In the genomic region with DNA sequence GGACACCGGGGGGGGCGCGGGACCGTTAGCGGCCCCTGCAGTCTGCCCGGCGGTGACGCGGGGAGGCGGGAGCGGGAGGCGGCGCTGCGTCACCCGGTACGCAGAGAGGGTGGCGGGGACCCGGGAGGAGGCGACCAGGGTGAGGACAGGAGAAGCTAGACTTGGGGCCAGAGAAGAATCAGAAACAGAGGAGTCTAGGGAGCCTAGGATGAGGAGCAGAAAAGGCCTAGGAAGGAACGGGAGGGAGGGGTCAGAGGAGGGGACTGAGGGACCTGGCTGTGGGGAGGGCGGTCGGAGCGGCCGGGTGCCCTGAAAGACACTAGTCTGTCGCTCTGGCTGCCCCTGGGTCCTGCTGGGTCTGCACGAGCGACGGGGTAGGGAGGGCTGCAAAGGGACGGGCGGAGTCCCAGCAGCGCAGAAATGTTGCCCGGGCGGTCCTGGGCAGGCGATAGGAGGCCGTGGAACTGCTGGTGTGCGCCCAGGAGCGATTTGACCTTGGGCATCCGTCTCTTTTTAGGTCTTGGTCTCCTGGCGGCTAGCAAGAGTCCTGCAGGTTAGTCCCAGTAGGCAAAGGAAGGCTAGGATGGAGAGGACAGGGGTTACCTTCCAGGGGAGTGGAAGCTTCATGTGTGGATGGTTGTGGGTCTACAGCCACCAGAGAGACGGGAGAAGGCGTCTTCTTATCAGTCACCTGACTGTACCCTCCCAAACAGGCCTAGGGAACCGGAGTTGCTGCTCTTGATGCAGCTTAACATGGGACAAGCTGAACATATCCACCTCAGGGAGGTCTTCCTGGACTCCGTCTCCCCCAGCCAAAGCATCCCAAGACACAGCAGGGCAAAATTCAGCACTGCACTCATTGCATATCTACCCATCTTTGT, we compare ENCODE assay signal across 8 mouse cellular contexts. TPM values are rescaled to one million over a fixed set of nuclear protein-coding genes. Genes with fewer than 3 reads are reported as not detected.
DNase-seq lines count a peak whose midpoint lies in the region; ATAC-seq lines count a peak whose summit lies in the region.

Gene Cerk (minus strand): TSS at position 453 of the 881 bp plus-strand sequence.

- DNase-seq in 3134 (ENCODE audit: extremely low read depth, insufficient read length, low spot score) = peak; percentile 86
- peak; percentile 89 for DNase-seq in adrenal gland, postnatal 10 days
- DNase-seq in heart, adult 9 months (ENCODE audit: low spot score in 2 of 2) = peak; percentile 86 to 90
- DNase-seq in kidney, adult 8-10 months = peak; percentile 70 to 71
- DNase-seq in splenic B cell, adult 2 months (ENCODE audit: low read depth, low spot score) = peak; percentile 77

- no peaks in the 10 kb centered on the region for H3K27me3 ChIP-seq in embryonic facial prominence, embryonic 13.5 days
- no peaks in the 10 kb centered on the region for H3K27me3 ChIP-seq in limb, embryonic 15.5 days
- H3K27me3 ChIP-seq in midbrain, embryonic 16.5 days (ENCODE audit: control insufficient read depth, insufficient read depth, low read depth, low read length) = no peaks in the 10 kb centered on the region
- H3K27me3 ChIP-seq in splenic B cell, adult 2 months (ENCODE audit: control insufficient read depth, insufficient read depth, low read length, poor library complexity, severe bottlenecking) = no peaks in the 10 kb centered on the region

- peaks cover 38% of the 10 kb centered on the region for H3K4me1 ChIP-seq in embryonic facial prominence, embryonic 13.5 days
- H3K4me1 ChIP-seq in limb, embryonic 15.5 days = peaks cover 41% of the 10 kb centered on the region
- H3K4me1 ChIP-seq in midbrain, embryonic 16.5 days (ENCODE audit: control insufficient read depth, insufficient read depth, low read length) = peaks cover 39% of the 10 kb centered on the region

- 0 out of 2 replicates have a peak, but pooled peaks have one; percentile 38 for ATAC-seq in embryonic facial prominence, embryonic 13.5 days (ENCODE audit: insufficient number of reproducible peaks, insufficient read depth, low FRiP score, low TSS enrichment, low read depth)
- peak; percentile 49 for ATAC-seq in limb, embryonic 15.5 days (ENCODE audit: insufficient number of reproducible peaks, low FRiP score, low TSS enrichment, low read depth)
- ATAC-seq in midbrain, embryonic 16.5 days = peak; percentile 76

- peak within 1 kb of the TSS; percentile 85 for H3K27ac ChIP-seq in embryonic facial prominence, embryonic 13.5 days
- peak within 1 kb of the TSS; percentile 91 for H3K27ac ChIP-seq in limb, embryonic 15.5 days
- H3K27ac ChIP-seq in midbrain, embryonic 16.5 days (ENCODE audit: low read length) = peak within 1 kb of the TSS; percentile 86

- 2% methylated on average over 42 of the region's 43 CpGs for WGBS in embryonic facial prominence, embryonic 13.5 days
- 3% methylated on average over 41 of the region's 43 CpGs for WGBS in limb, embryonic 15.5 days
- WGBS in midbrain, embryonic 16.5 days = 1% methylated on average over 42 of the region's 43 CpGs

- H3K9ac ChIP-seq in embryonic facial prominence, embryonic 13.5 days = peak within 1 kb of the TSS; percentile 97
- H3K9ac ChIP-seq in limb, embryonic 15.5 days = peak within 1 kb of the TSS; percentile 90
- peak within 1 kb of the TSS; percentile 89 for H3K9ac ChIP-seq in midbrain, embryonic 16.5 days (ENCODE audit: low read depth, low read length)

- H3K9me3 ChIP-seq in embryonic facial prominence, embryonic 13.5 days = no peaks in the 10 kb centered on the region
- H3K9me3 ChIP-seq in limb, embryonic 15.5 days = no peaks in the 10 kb centered on the region
- no peaks in the 10 kb centered on the region for H3K9me3 ChIP-seq in midbrain, embryonic 16.5 days (replicated peaks; ENCODE audit: control insufficient read depth, low read length, poor library complexity, severe bottlenecking)

- no peaks in the 10 kb centered on the region for H3K36me3 ChIP-seq in embryonic facial prominence, embryonic 13.5 days
- H3K36me3 ChIP-seq in limb, embryonic 15.5 days = no peaks in the 10 kb centered on the region
- H3K36me3 ChIP-seq in midbrain, embryonic 16.5 days (ENCODE audit: control insufficient read depth, insufficient read depth, low read length) = no peaks in the 10 kb centered on the region
- H3K36me3 ChIP-seq in splenic B cell, adult 2 months (ENCODE audit: control insufficient read depth, insufficient read depth, low read length, poor library complexity, severe bottlenecking) = 0 out of 2 replicates have a peak, but pooled peaks cover 2% of the 10 kb centered on the region

- H3K4me3 ChIP-seq in embryonic facial prominence, embryonic 13.5 days = peak within 1 kb of the TSS; percentile 91
- H3K4me3 ChIP-seq in limb, embryonic 15.5 days = peak within 1 kb of the TSS; percentile 93
- peak within 1 kb of the TSS; percentile 94 for H3K4me3 ChIP-seq in midbrain, embryonic 16.5 days (ENCODE audit: low read depth, low read length)

- peak within 1 kb of the TSS; percentile 89 for H3K4me2 ChIP-seq in embryonic facial prominence, embryonic 13.5 days
- peak within 1 kb of the TSS; percentile 90 for H3K4me2 ChIP-seq in limb, embryonic 15.5 days
- peak within 1 kb of the TSS; percentile 91 for H3K4me2 ChIP-seq in midbrain, embryonic 16.5 days (ENCODE audit: low read length)

RNA-seq across cellular contexts. Expression of gene Cerk, which starts in this region (rescaled TPM):
- total RNA-seq in adrenal gland, postnatal 10 days (2021) = 10 to 100 TPM; 21.1 to 26.4 TPM
- 14.0 and 16.5 TPM in 2 replicates for polyA plus RNA-seq in embryonic facial prominence, embryonic 13.5 days (2015; fragmentation: Nextera tagmentation; extraction: Ambion mirVana)
- polyA plus RNA-seq in limb, embryonic 15.5 days (2015; fragmentation: Nextera tagmentation; extraction: Ambion mirVana) = 15.3 and 17.7 TPM in 2 replicates
- 22.6 and 25.0 TPM in 2 replicates for polyA plus RNA-seq in midbrain, embryonic 16.5 days (2015; fragmentation: Nextera tagmentation; extraction: Ambion mirVana)

Comparison
In these comparisons a context has a peak if more than half of its experiments do, and no peak if none do; other contexts are left out.
1. Peak in every context shown above with its lines: DNase-seq, ATAC-seq, H3K4me3 ChIP-seq and H3K27ac ChIP-seq.